Mouse (Mus musculus): ENCODE measurements at regions not wholly inside any gene's neighbourhood (a gene's known extent, or its start where the extent isn't known, plus 50 kb on each side); places are given as distances from the start of the nearest gene placed in this dataset.

- no peak for TF ChIP-seq CTCF (IDR thresholded peaks at IDR 0.05; ENCODE audit: low read depth, low read length)
- TF ChIP-seq POLR2A (IDR thresholded peaks at IDR 0.05; ENCODE audit: extremely low read depth, insufficient read depth, low read length): no peak
Observed at GRCm38 (mm10) chr2:61052296-61052695, 89.3 kb upstream of the Rbms1 start.
